Mouse (Mus musculus): ENCODE data around the gene Depdc5.

GRCm38 (mm10) chr5:32836976-32837375, 26.5 kb upstream of the Depdc5 start:
- no peak for TF ChIP-seq CTCF (IDR thresholded peaks at IDR 0.05; ENCODE audit: low read depth, low read length)
- TF ChIP-seq TAL1 (conservative IDR thresholded peaks at IDR 0.05; ENCODE audit: low read depth, low read length): no peak
- no peak for TF ChIP-seq POLR2AphosphoS5 (IDR thresholded peaks at IDR 0.05; ENCODE audit: insufficient replicate concordance, low read depth, low read length)
- TF ChIP-seq GATA1 (IDR thresholded peaks at IDR 0.05; ENCODE audit: borderline replicate concordance, low read length): no peak
